Mouse (Mus musculus) heart, adult 11 months (tissue): ENCODE results near the gene Gngt2.
A peak's percentile ranks its signal among the peaks of the same experiment; 100 is the strongest.

ENCODE experiments used
- DNase-seq: peaks from one replicate; pipeline ENCODE4 v3.0.0; 2022

Gngt2 gene

GRCm38 (mm10) chr11:95837059-95837458 lies at the start of gene Gngt2:
Gene Gngt2 (plus strand): TSS chr11:95837216.
- DNase-seq, result peak; percentile 99

- peak; percentile 97 for DNase-seq
Observed at GRCm38 (mm10) chr11:95789451-95789891, 47.5 kb upstream of the Gngt2 start.

GRCm38 (mm10) chr11:95791787-95792186 lies 45.2 kb upstream of the Gngt2 start:
- DNase-seq, result peak; percentile 98

- no peak for DNase-seq
Observed at GRCm38 (mm10) chr11:95792950-95793509, 44.0 kb upstream of the Gngt2 start.

GRCm38 (mm10) chr11:95794201-95794600 lies 42.8 kb upstream of the Gngt2 start:
- peak; percentile 97 for DNase-seq

GRCm38 (mm10) chr11:95795582-95795981 lies 41.4 kb upstream of the Gngt2 start:
- peak; percentile 97 for DNase-seq

GRCm38 (mm10) chr11:95805010-95805409 lies 32.0 kb upstream of the Gngt2 start:
- no peak for DNase-seq

- peak; percentile 93 for DNase-seq
Observed at GRCm38 (mm10) chr11:95805527-95805926, 31.5 kb upstream of the Gngt2 start.

- no peak for DNase-seq
Observed at GRCm38 (mm10) chr11:95807884-95808283, 29.1 kb upstream of the Gngt2 start.

GRCm38 (mm10) chr11:95808448-95809011 lies 28.5 kb upstream of the Gngt2 start:
- DNase-seq, result peak; percentile 98

GRCm38 (mm10) chr11:95809603-95810002 lies 27.4 kb upstream of the Gngt2 start:
- DNase-seq, result no peak

GRCm38 (mm10) chr11:95810828-95811227 lies 26.2 kb upstream of the Gngt2 start:
- DNase-seq, result no peak

GRCm38 (mm10) chr11:95811741-95812140 lies 25.3 kb upstream of the Gngt2 start:
- no peak for DNase-seq

- DNase-seq, result peak; percentile 74
Observed at GRCm38 (mm10) chr11:95812224-95812623, 24.8 kb upstream of the Gngt2 start.

- DNase-seq, result peak; percentile 62
Observed at GRCm38 (mm10) chr11:95814101-95814500, 22.9 kb upstream of the Gngt2 start.

- peak; percentile 89 for DNase-seq
Observed at GRCm38 (mm10) chr11:95814857-95815256, 22.2 kb upstream of the Gngt2 start.

- DNase-seq, result peak; percentile 66
Observed at GRCm38 (mm10) chr11:95815412-95815811, 21.6 kb upstream of the Gngt2 start.

- DNase-seq, result peak; percentile 88
Observed at GRCm38 (mm10) chr11:95819138-95819537, 17.9 kb upstream of the Gngt2 start.

GRCm38 (mm10) chr11:95821511-95821910 lies 15.5 kb upstream of the Gngt2 start:
- DNase-seq, result peak; percentile 85

GRCm38 (mm10) chr11:95822437-95822836 lies 14.6 kb upstream of the Gngt2 start:
- peak; percentile 62 for DNase-seq

- DNase-seq, result peak; percentile 100
Observed at GRCm38 (mm10) chr11:95824071-95824876, 12.7 kb upstream of the Gngt2 start, which contains the start of gene Phospho1. Gene Phospho1 (plus strand): TSS chr11:95824499.

GRCm38 (mm10) chr11:95824877-95825243 lies 12.2 kb upstream of the Gngt2 start:
- DNase-seq, result peak; percentile 99

GRCm38 (mm10) chr11:95825625-95826024 lies 11.4 kb upstream of the Gngt2 start:
- peak; percentile 75 for DNase-seq
